Mouse (Mus musculus): ENCODE measurements around the gene Frs3. TPM values are rescaled to one million over a fixed set of nuclear protein-coding genes. Genes with fewer than 3 reads are reported as not detected.
"Not testable (repeated sequence)": the region's sequence is repeated elsewhere in the genome, so short reads cannot be mapped to it uniquely, and the experiment has no call there.

The Frs3 gene
- total RNA-seq (2021), result 1 to 10 TPM; 4.8 to 5.2 TPM
- polyA plus RNA-seq (2012; rRNA removed), result 10.8 and 11.7 TPM in 2 replicates
- long read RNA-seq, transcript Frs3-201 (7 exons, 2,144 nt), result major isoform, 5 of 6 reads
- long read RNA-seq, partial matches to known transcripts, result 1 of 6 reads
- long read RNA-seq, other reads (novel, unspliced or antisense), result 0 of 6 reads

GRCm38 (mm10) chr17:47688608-47689575, at the start of gene Frs3:
Gene Frs3, plus strand, starts transcription at chr17:47689030.
- intact Hi-C loops (cut with DNase I), result loop anchor here (1.0 kb wide), 1 partner anchor 60 kb away; no protein-coding TSS in a partner anchor
- H3K27me3 ChIP-seq (ENCODE audit: control insufficient read depth, insufficient read depth, low read length), result no peaks in the 10 kb centered on the region
- no peaks in the 10 kb centered on the region for H3K36me3 ChIP-seq (ENCODE audit: control insufficient read depth, insufficient read depth, low read length)
- peak within 1 kb of the TSS; percentile 74 for H3K9ac ChIP-seq (ENCODE audit: low read depth, low read length)
- TF ChIP-seq CTCF (IDR thresholded peaks at IDR 0.05) (peak; percentile 28), EP300 (IDR thresholded peaks at IDR 0.05; ENCODE audit: insufficient read depth, low read depth, low read length) (no peak)
- H3K4me3 ChIP-seq, result peak within 1 kb of the TSS; percentile 88
- peak; percentile 76 to 78 for DNase-seq
- 0 out of 2 replicates have a peak, but pooled peaks cover 1% of the 10 kb centered on the region for H3K4me1 ChIP-seq (ENCODE audit: control insufficient read depth, insufficient read depth, low read length)
- 3% methylated on average over 57 of the region's 58 CpGs for WGBS
- peak within 1 kb of the TSS; percentile 92 for H3K27ac ChIP-seq
- H3K79me2 ChIP-seq (replicated peaks; ENCODE audit: control insufficient read depth, insufficient read depth, low read length), result no peaks in the 10 kb centered on the region

- Histone ChIP-seq H3K9ac (ENCODE audit: low read depth, low read length) (no peak overlapping the region), H3K4me3 (no peak overlapping the region), H3K27me3 (ENCODE audit: control insufficient read depth, insufficient read depth, low read length) (no peaks in the 10 kb centered on the region), H3K79me2 (replicated peaks; ENCODE audit: control insufficient read depth, insufficient read depth, low read length) (no peaks in the 10 kb centered on the region), H3K27ac (no peak overlapping the region), H3K4me1 (ENCODE audit: control insufficient read depth, insufficient read depth, low read length) (no peaks in the 10 kb centered on the region), H3K36me3 (ENCODE audit: control insufficient read depth, insufficient read depth, low read length) (no peaks in the 10 kb centered on the region)
- TF ChIP-seq EP300 (IDR thresholded peaks at IDR 0.05; ENCODE audit: insufficient read depth, low read depth, low read length) (no peak), POLR2A (IDR thresholded peaks at IDR 0.05; ENCODE audit: insufficient read depth, low read depth, low read length) (no peak), CTCF (IDR thresholded peaks at IDR 0.05) (peak; percentile 44)
- no peak for DNase-seq
- intact Hi-C loops (cut with DNase I), result no loop called here
- 91% methylated on average over 2 of the region's 2 CpGs for WGBS
These were observed 45.8 kb upstream of the Frs3 start for GRCm38 (mm10) chr17:47642992-47643391.

- H3K9ac ChIP-seq (ENCODE audit: low read depth, low read length), result no peak overlapping the region
- intact Hi-C loops (cut with DNase I), result no loop called here
- no peak overlapping the region for H3K27ac ChIP-seq
- no peaks in the 10 kb centered on the region for H3K27me3 ChIP-seq (ENCODE audit: control insufficient read depth, insufficient read depth, low read length)
- H3K4me1 ChIP-seq (ENCODE audit: control insufficient read depth, insufficient read depth, low read length), result no peaks in the 10 kb centered on the region
- WGBS, result 89% methylated on average over 1 of the region's 1 CpGs
- no peaks in the 10 kb centered on the region for H3K79me2 ChIP-seq (replicated peaks; ENCODE audit: control insufficient read depth, insufficient read depth, low read length)
- DNase-seq, result peak; percentile 29 to 45
- H3K36me3 ChIP-seq (ENCODE audit: control insufficient read depth, insufficient read depth, low read length), result no peaks in the 10 kb centered on the region
- TF ChIP-seq POLR2A (IDR thresholded peaks at IDR 0.05; ENCODE audit: insufficient read depth, low read depth, low read length), result no peak
- no peak for TF ChIP-seq EP300 (IDR thresholded peaks at IDR 0.05; ENCODE audit: insufficient read depth, low read depth, low read length)
- TF ChIP-seq CTCF (IDR thresholded peaks at IDR 0.05), result peak; percentile 66
- H3K4me3 ChIP-seq, result no peak overlapping the region
These were observed 42.1 kb upstream of the Frs3 start for GRCm38 (mm10) chr17:47646683-47647082.

DNA sequence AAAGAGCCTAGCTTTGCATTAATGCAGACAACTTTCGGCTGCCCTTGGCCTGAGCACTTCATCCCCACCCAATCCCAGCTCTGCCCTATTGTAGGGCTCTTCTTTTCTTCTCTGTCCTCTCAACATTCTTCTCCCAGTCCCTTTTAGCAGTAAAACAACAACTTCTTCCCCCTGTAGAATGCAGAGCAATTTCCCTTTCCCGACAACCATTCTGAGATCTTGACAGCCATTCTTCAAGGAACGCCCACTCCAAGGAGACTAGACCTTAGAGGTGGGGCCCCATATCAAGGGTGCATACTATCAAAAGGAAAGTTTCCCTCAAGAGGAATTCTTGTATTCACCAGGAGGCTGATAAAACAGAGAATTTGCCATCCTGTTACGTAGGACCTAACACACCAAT, 39.9 kb upstream of the Frs3 start:
- no peaks in the 10 kb centered on the region for H3K36me3 ChIP-seq (ENCODE audit: control insufficient read depth, insufficient read depth, low read length)
- no peaks in the 10 kb centered on the region for H3K27me3 ChIP-seq (ENCODE audit: control insufficient read depth, insufficient read depth, low read length)
- no peak overlapping the region for H3K9ac ChIP-seq (ENCODE audit: low read depth, low read length)
- no peaks in the 10 kb centered on the region for H3K4me1 ChIP-seq (ENCODE audit: control insufficient read depth, insufficient read depth, low read length)
- TF ChIP-seq EP300 (IDR thresholded peaks at IDR 0.05; ENCODE audit: insufficient read depth, low read depth, low read length) (no peak), CTCF (IDR thresholded peaks at IDR 0.05) (no peak), POLR2A (IDR thresholded peaks at IDR 0.05; ENCODE audit: insufficient read depth, low read depth, low read length) (no peak)
- no peak for DNase-seq
- H3K27ac ChIP-seq, result no peak overlapping the region
- intact Hi-C loops (cut with DNase I), result no loop called here
- H3K4me3 ChIP-seq, result no peak overlapping the region
- 68% methylated on average over 4 of the region's 4 CpGs for WGBS
- no peaks in the 10 kb centered on the region for H3K79me2 ChIP-seq (replicated peaks; ENCODE audit: control insufficient read depth, insufficient read depth, low read length)

DNA sequence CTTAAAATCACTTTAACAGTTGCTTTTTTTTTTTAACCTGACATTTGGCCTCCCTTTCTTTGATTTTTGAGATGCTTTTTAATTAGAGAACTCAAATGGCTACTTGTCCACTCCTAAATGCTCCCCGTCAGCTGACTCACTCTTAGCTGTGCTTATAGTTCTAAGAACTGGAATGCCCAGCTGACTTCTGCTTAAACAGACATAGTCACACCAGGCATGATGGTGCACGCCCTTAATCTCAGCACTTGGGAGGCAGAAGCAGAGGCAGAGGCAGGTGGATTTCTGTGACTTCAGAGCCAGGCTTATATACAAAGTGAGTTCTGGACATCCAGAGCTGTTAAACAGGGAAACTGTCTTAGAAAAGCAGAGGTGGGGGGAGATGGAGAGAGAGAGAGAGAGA, 36.9 kb upstream of the Frs3 start:
- Histone ChIP-seq H3K79me2 (replicated peaks; ENCODE audit: control insufficient read depth, insufficient read depth, low read length) (no peaks in the 10 kb centered on the region), H3K27me3 (ENCODE audit: control insufficient read depth, insufficient read depth, low read length) (no peaks in the 10 kb centered on the region), H3K36me3 (ENCODE audit: control insufficient read depth, insufficient read depth, low read length) (no peaks in the 10 kb centered on the region), H3K4me1 (ENCODE audit: control insufficient read depth, insufficient read depth, low read length) (no peaks in the 10 kb centered on the region), H3K9ac (ENCODE audit: low read depth, low read length) (no peak overlapping the region), H3K27ac (no peak overlapping the region), H3K4me3 (no peak overlapping the region)
- no peak for DNase-seq
- TF ChIP-seq EP300 (IDR thresholded peaks at IDR 0.05; ENCODE audit: insufficient read depth, low read depth, low read length) (no peak), POLR2A (IDR thresholded peaks at IDR 0.05; ENCODE audit: insufficient read depth, low read depth, low read length) (no peak), CTCF (IDR thresholded peaks at IDR 0.05) (no peak)
- 92% methylated on average over 2 of the region's 2 CpGs for WGBS
- intact Hi-C loops (cut with DNase I), result no loop called here

- H3K27ac ChIP-seq; H3K27me3 ChIP-seq (ENCODE audit: control insufficient read depth, insufficient read depth, low read length); DNase-seq; H3K79me2 ChIP-seq (replicated peaks; ENCODE audit: control insufficient read depth, insufficient read depth, low read length); H3K9ac ChIP-seq (ENCODE audit: low read depth, low read length); intact Hi-C loops (cut with DNase I); H3K4me3 ChIP-seq; H3K36me3 ChIP-seq (ENCODE audit: control insufficient read depth, insufficient read depth, low read length); H3K4me1 ChIP-seq (ENCODE audit: control insufficient read depth, insufficient read depth, low read length): not testable (repeated sequence)
- 97% methylated on average over 8 of the region's 8 CpGs for WGBS
These were observed 34.5 kb upstream of the Frs3 start for GRCm38 (mm10) chr17:47654346-47654745.

Measured in heart, adult 2 months (tissue).